Mouse (Mus musculus): ENCODE measurements at regions not wholly inside any gene's neighbourhood (a gene's known extent, or its start where the extent isn't known, plus 50 kb on each side); places are given as distances from the start of the nearest gene placed in this dataset.

DNA sequence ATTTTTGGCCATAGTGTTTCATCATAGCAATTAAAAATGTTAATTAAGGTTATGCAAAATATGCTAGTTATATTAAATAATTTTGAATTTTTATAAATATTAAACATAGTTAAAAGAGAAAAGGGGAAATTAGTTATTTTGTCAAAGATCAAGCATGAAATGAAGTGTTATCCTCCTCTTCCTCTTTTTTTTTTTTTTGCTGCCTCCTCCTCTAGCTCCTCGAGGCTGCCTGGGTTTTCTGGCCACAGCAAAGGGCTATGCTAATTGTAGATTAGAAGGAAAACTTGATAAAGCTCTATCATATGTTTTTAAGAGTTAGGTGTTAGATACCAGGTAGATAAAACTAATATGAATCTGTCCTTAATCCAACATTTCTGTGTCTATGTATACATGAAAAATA lies 54.4 kb upstream of the Laptm4a start (continued):
- TF ChIP-seq MEF2A (IDR thresholded peaks at IDR 0.05; ENCODE audit: extremely low read depth, insufficient replicate concordance, low read depth, low read length, poor library complexity, severe bottlenecking), result no peak

DNA sequence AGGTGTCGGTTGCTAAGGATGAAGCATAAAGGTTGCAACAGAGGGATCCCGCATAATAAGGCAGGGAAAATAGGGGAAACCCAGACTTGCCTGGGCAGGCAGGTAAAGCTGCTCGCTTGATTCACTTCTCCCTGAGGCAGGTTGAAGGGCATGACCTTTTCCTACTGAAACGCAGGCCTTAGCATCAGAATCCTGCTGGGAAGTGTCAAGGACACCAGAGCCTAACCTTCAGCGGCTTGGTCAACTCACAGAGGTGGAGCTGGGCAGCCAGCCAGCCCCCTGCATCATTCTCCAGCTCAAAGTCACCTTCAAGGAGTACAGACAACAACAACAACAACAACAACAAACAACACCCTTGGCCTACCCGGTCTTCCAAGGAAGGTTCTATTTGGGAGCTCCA lies 52.8 kb upstream of the Laptm4a start:
- Histone ChIP-seq H3K27ac (ENCODE audit: control insufficient read depth, low read depth, low read length) (no peak overlapping the region), H3K4me3 (ENCODE audit: control insufficient read depth in 1 of 2, insufficient read depth in 1 of 2, low read depth in 2 of 2, low read length in 2 of 2) (no peak overlapping the region), H3K36me3 (ENCODE audit: control insufficient read depth in 1 of 2, insufficient read depth in 2 of 2, low read length in 2 of 2) (no peaks in the 10 kb centered on the region), H3K79me2 (ENCODE audit: control insufficient read depth, insufficient read depth, low read length, poor library complexity) (no peaks in the 10 kb centered on the region), H3K9ac (ENCODE audit: control insufficient read depth, low read depth, low read length, poor library complexity, severe bottlenecking) (no peak overlapping the region), H3K9me3 (replicated peaks; ENCODE audit: insufficient read depth, low read length) (no peaks in the 10 kb centered on the region), H3K4me1 (ENCODE audit: control insufficient read depth in 1 of 2, insufficient read depth in 2 of 2, low read length in 2 of 2) (peaks cover 0 to 8% of the 10 kb centered on the region in 2 experiments; a peak in 1 of 4 replicates), H3K27me3 (ENCODE audit: control insufficient read depth in 1 of 2, insufficient read depth in 2 of 2, low read length in 2 of 2) (no peaks in the 10 kb centered on the region)
- no peak for DNase-seq (ENCODE audit: low read depth, low spot score)
- TF ChIP-seq TCF12 (IDR thresholded peaks at IDR 0.05; ENCODE audit: low read depth, low read length) (no peak), MYB (IDR thresholded peaks at IDR 0.05; ENCODE audit: low read depth, low read length) (no peak), USF1 (IDR thresholded peaks at IDR 0.05; ENCODE audit: low read depth, low read length) (no peak), TBP (IDR thresholded peaks at IDR 0.05; ENCODE audit: low read depth, low read length) (no peak)

DNA sequence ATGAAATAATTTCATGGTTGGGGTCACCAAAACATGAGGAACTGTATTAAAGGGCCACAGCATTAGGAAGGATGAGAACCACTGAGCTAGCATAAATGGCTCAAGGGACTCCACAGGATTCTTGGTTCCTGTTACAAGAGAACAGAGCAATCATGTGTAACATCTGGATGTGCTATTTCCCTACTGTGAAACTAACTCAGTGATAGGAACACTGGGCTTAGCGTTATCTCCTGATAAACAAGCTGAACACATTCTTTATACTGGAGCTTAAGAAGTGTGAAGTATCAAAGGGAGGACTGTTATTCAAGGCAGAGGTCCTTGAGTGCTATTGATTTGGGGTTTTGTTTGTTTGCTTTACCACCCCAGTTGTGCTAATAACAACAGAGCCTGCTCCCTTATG lies 52.3 kb upstream of the Laptm4a start:
- Histone ChIP-seq H3K36me3 (ENCODE audit: control insufficient read depth in 1 of 2, insufficient read depth in 2 of 2, low read length in 2 of 2) (no peaks in the 10 kb centered on the region), H3K27me3 (ENCODE audit: control insufficient read depth in 1 of 2, insufficient read depth in 2 of 2, low read length in 2 of 2) (no peaks in the 10 kb centered on the region), H3K79me2 (ENCODE audit: control insufficient read depth, insufficient read depth, low read length, poor library complexity) (no peaks in the 10 kb centered on the region), H3K4me3 (ENCODE audit: control insufficient read depth in 1 of 2, insufficient read depth in 1 of 2, low read depth in 2 of 2, low read length in 2 of 2) (no peak overlapping the region), H3K27ac (ENCODE audit: control insufficient read depth, low read depth, low read length) (no peak overlapping the region), H3K4me1 (ENCODE audit: control insufficient read depth in 1 of 2, insufficient read depth in 2 of 2, low read length in 2 of 2) (peaks cover 0 to 8% of the 10 kb centered on the region in 2 experiments; a peak in 1 of 4 replicates), H3K9ac (ENCODE audit: control insufficient read depth, low read depth, low read length, poor library complexity, severe bottlenecking) (no peak overlapping the region), H3K9me3 (replicated peaks; ENCODE audit: insufficient read depth, low read length) (no peaks in the 10 kb centered on the region)
- DNase-seq (ENCODE audit: low read depth, low spot score), result peak; percentile 53
- TF ChIP-seq MAZ (IDR thresholded peaks at IDR 0.05; ENCODE audit: low read depth, low read length), result no peak
- TF ChIP-seq TAL1 (IDR thresholded peaks at IDR 0.05; ENCODE audit: low read length), result peak; percentile 21; the same call in 1 of the 2 replicates
- TF ChIP-seq EP300 (IDR thresholded peaks at IDR 0.05; ENCODE audit: low read depth in 1 of 2, low read length in 2 of 2), result peak; percentile 55 to 58
- 0 out of 2 replicates have a peak, but pooled peaks have one; percentile 34 for TF ChIP-seq TCF12 (IDR thresholded peaks at IDR 0.05; ENCODE audit: low read depth, low read length)
- TF ChIP-seq GATA1 (IDR thresholded peaks at IDR 0.05; ENCODE audit: low read depth, low read length), result peak; percentile 73

All from MEL (cell line).